Mouse (Mus musculus) kidney, adult 8-10 months (tissue): ENCODE data around the gene Dhrs7b.
"Not testable (repeated sequence)": the region's sequence is repeated elsewhere in the genome, so short reads cannot be mapped to it uniquely, and the experiment has no call there.

Experiments
- DNase-seq, 2 experiments: peaks; one replicate each; pipeline ENCODE4 v3.0.0; 2022

The Dhrs7b gene

GRCm38 (mm10) chr11:60830433-60831052 lies at the start of gene Dhrs7b:
TSS of gene Dhrs7b (plus strand) at chr11:60830631.
- peak; percentile 90 to 91 for DNase-seq

GRCm38 (mm10) chr11:60784179-60784922 lies 46.1 kb upstream of the Dhrs7b start:
- DNase-seq, result no peak

- DNase-seq, result no peak
Observed at GRCm38 (mm10) chr11:60787595-60787994, 42.8 kb upstream of the Dhrs7b start.

GRCm38 (mm10) chr11:60790472-60790871 lies 40.0 kb upstream of the Dhrs7b start:
- no peak for DNase-seq

GRCm38 (mm10) chr11:60796342-60796741 lies 34.1 kb upstream of the Dhrs7b start:
- no peak for DNase-seq

- no peak for DNase-seq
Observed at GRCm38 (mm10) chr11:60799977-60800376, 30.5 kb upstream of the Dhrs7b start.

GRCm38 (mm10) chr11:60800892-60801291 lies 29.5 kb upstream of the Dhrs7b start:
- DNase-seq, result no peak

- DNase-seq, result peak; percentile 75 to 79
Observed at GRCm38 (mm10) chr11:60808286-60809070, 22.0 kb upstream of the Dhrs7b start.

GRCm38 (mm10) chr11:60809546-60809945 lies 20.9 kb upstream of the Dhrs7b start:
- DNase-seq, result peak; percentile 56 to 71

GRCm38 (mm10) chr11:60810046-60810965 lies 20.1 kb upstream of the Dhrs7b start:
- peak; percentile 62 to 84 for DNase-seq

- peak; percentile 97 to 98 for DNase-seq
Observed at GRCm38 (mm10) chr11:60811054-60811460, 19.4 kb upstream of the Dhrs7b start.

- DNase-seq, result not testable (repeated sequence)
Observed at GRCm38 (mm10) chr11:60811618-60812017, 18.8 kb upstream of the Dhrs7b start, which contains the start of gene Shmt1. TSS of gene Shmt1 (minus strand) at chr11:60811718.

GRCm38 (mm10) chr11:60816398-60816797 lies 14.0 kb upstream of the Dhrs7b start:
- DNase-seq, result no peak

GRCm38 (mm10) chr11:60823771-60824170 lies 6.7 kb upstream of the Dhrs7b start:
- no peak for DNase-seq

- DNase-seq, result peak; percentile 35 to 80
Observed at GRCm38 (mm10) chr11:60825191-60825590, 5.2 kb upstream of the Dhrs7b start.

GRCm38 (mm10) chr11:60826700-60827099 lies 3.7 kb upstream of the Dhrs7b start:
- no peak for DNase-seq

- peak; percentile 19 to 60 for DNase-seq
Observed at GRCm38 (mm10) chr11:60827241-60827945, 3.0 kb upstream of the Dhrs7b start.

- no peak for DNase-seq
Observed at GRCm38 (mm10) chr11:60828903-60829302, 1.5 kb upstream of the Dhrs7b start.

- DNase-seq, result no peak
Observed at GRCm38 (mm10) chr11:60836897-60837296, 6.5 kb downstream of the Dhrs7b start.

GRCm38 (mm10) chr11:60837644-60838406 lies 7.4 kb downstream of the Dhrs7b start:
- DNase-seq, result peak; percentile 16 to 44
